Mouse (Mus musculus): Measurements from ENCODE around the gene Apoa2. TPM values are rescaled to one million over a fixed set of nuclear protein-coding genes. Genes with fewer than 3 reads are reported as not detected.
A peak's percentile ranks its signal among the peaks of the same experiment; 100 is the strongest.

The Apoa2 gene
- polyA plus RNA-seq, 1 experiment from 2014 or later: 3,578 TPM

DNA sequence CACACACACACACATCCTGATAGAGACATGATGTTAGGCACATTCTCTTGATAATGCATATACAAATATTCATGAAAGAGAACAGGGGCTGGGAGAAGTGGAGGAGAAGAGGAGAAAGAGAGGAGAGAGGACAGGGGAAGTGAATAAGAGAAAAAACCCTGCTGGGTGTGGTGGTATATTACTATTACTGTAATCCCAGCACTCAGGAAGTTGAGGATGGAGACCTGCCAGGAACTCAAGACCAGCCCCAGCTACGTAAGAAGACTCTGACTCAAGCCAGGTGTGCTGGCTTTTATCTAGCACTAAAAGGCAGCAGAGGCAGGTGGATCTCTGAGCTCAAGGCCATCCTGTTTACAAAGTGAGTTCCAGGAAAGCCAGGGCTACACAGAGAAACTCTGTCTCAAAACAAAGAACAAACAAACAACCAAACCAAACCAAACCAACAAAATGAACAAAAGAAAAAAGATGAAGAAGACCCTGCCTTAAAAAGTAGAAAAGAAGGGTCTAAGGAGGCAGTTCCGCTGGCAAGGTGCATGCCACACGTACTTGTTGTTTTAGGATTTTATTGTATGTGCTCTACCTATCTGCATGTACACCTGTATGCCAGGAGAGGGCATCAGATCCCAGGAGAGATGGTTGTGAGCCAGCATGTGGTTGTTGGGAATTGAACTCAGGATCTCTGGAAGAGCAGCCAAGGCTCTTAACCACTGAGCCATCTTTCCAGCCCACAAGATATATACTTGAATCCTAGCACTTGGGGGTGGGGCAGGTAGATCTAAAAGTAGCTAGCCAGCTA is 39.0 kb downstream of the Apoa2 start:
- 65% methylated on average over 3 of the region's 3 CpGs for WGBS (ENCODE audit: insufficient replicate concordance)
- H3K36me3 ChIP-seq: no peaks in the 10 kb centered on the region
- no peak overlapping the region for H3K4me2 ChIP-seq
- H3K4me1 ChIP-seq (replicated peaks): peaks cover 44% of the 10 kb centered on the region
- H3K27ac ChIP-seq: no peak overlapping the region
- DNase-seq: no peak
- no peak for ATAC-seq (ENCODE audit: low read depth)
- H3K9ac ChIP-seq: no peak overlapping the region
- H3K27me3 ChIP-seq: peaks cover 39% of the 10 kb centered on the region
- no peak overlapping the region for H3K4me3 ChIP-seq (replicated peaks)
- no peaks in the 10 kb centered on the region for H3K9me3 ChIP-seq (replicated peaks)

DNA sequence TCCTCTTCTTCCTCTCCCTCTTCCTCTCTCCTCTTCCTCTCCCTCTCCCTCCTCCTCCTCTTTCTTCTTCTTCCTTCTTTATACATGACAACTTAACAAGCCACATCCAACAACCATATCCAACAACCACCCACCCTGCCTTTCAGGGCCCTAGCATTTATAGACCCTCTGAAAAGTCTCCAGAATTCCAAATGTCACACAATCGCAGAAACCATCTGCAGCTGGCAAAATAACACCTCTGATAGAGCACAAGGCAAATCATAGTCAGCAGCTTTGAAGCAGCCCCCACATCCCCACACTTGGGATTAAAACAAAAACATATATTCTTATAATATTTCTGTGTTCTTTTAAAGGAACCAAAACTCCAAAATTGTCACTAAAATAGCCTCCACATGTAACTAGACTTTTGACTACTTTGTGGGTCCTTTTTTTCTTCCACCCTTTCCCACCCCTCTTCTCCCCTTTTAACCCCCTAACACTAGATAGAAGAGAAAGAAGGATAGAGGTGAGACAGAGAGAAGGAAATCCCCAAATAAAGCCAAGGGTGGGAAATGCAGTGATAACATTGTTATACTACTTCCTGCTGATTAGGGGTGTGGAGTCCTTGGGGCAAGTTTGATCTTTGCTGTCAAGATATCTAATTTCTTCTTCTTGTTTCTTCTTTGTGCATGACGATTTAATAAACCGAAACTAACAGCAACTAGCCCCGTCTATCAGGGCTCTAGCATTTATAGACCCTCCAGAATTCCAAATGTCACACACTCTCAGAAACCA is 41.3 kb downstream of the Apoa2 start:
- ATAC-seq (ENCODE audit: low read depth) (no peak), DNase-seq (no peak)
- Histone ChIP-seq H3K9me3 (replicated peaks) (no peaks in the 10 kb centered on the region), H3K36me3 (no peaks in the 10 kb centered on the region), H3K4me1 (replicated peaks) (peaks cover 43% of the 10 kb centered on the region), H3K4me2 (no peak overlapping the region), H3K27ac (no peak overlapping the region), H3K9ac (no peak overlapping the region), H3K27me3 (peaks cover 22% of the 10 kb centered on the region), H3K4me3 (replicated peaks) (no peak overlapping the region)
- WGBS (ENCODE audit: insufficient replicate concordance): 28% methylated on average over 4 of the region's 4 CpGs

DNA sequence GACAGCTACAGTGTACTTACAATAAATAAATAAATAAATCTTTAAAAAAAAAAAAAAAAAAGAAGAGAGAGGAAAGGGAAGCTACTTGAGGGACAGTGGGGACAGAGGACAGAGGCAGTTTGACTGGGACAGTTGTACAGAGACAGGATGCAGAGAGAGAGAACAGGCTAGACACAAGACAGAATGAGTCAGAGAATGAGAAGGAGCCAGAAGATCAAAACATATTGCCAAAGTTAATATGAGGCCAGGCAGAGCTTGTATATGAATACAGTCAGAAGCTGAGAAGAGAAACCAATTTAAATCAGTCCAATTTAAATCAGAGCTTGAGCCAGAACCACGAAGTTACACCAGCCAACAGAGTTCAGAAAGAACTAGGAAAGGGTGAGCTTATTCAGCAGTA is 43.5 kb downstream of the Apoa2 start:
- Histone ChIP-seq H3K36me3 (peaks cover 17% of the 10 kb centered on the region), H3K9me3 (replicated peaks) (no peaks in the 10 kb centered on the region), H3K9ac (no peak overlapping the region), H3K4me2 (no peak overlapping the region), H3K4me3 (replicated peaks) (no peak overlapping the region), H3K27me3 (peaks cover 4% of the 10 kb centered on the region; the same call in 1 of the 2 replicates), H3K4me1 (replicated peaks) (peaks cover 55% of the 10 kb centered on the region), H3K27ac (peak overlapping the region; percentile 18; the same call in 1 of the 2 replicates)
- no peak for ATAC-seq (ENCODE audit: low read depth)
- WGBS (ENCODE audit: insufficient replicate concordance): 39% methylated on average over 1 of the region's 1 CpGs
- DNase-seq: no peak

DNA sequence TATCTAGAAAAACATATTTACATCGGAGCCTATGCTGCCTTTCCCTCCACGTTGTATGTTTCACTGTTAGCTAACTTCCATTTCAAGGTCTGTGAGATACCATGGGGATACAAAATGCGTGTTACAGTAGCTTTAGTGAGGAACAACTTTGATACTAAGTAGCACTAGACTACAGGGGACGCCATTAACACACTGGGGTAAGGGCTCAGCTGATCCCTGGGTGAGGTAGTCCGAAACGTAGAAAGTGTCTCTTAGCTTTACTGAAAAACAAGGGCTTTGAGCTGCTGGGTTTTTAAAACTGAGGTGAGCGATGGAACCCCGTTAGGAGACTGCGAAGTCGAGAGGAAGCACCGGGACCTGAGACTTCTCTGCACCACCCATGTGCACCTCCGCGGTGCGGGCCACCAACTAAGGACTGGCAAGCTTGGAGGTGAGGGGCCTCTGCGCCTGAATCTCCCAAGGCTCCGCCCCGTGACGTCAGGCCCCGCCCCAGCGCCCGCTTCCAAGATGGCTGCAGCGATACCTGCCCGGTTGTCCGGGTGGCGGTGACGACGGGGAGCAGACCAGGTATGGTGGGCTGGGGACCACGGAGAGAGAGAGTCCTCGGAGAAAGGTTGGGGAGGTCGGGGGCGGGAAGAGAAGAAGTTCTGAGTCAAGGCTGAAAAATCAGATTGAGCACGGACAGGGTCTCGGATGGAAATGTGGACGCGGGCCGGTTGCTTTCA is 45.2 kb downstream of the Apoa2 start, which contains the start of gene B4galt3:
Gene B4galt3 (plus strand): TSS at position 481 of the 725 bp plus-strand sequence.
- DNase-seq (peak; percentile 93), ATAC-seq (ENCODE audit: low read depth) (peak; percentile 93)
- no peaks in the 10 kb centered on the region for H3K27me3 ChIP-seq
- H3K4me3 ChIP-seq (replicated peaks): peak within 1 kb of the TSS; percentile 85
- H3K4me2 ChIP-seq: peak within 1 kb of the TSS; percentile 88
- H3K27ac ChIP-seq: peak within 1 kb of the TSS; percentile 87
- H3K36me3 ChIP-seq: peaks cover 34% of the 10 kb centered on the region
- H3K9me3 ChIP-seq (replicated peaks): no peaks in the 10 kb centered on the region
- 4% methylated on average over 36 of the region's 36 CpGs for WGBS (ENCODE audit: insufficient replicate concordance)
- H3K4me1 ChIP-seq (replicated peaks): peaks cover 62% of the 10 kb centered on the region
- peak within 1 kb of the TSS; percentile 88 for H3K9ac ChIP-seq

DNA sequence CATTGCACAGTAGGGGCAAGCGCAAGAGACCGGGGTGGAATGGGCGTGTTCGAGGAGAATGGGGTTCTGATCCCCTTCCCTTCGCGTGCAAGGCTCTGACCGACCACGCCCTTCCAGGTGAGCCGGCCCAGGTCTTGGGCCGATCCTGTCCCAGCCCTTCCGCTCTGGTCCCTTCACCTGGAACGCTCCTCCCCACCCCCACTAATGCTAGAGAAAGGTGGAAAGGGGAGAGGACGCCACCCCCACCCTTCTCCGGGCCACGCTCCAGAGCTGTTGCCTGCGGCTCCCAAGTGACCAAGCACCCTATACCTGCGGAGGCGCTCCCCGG is 45.7 kb downstream of the Apoa2 start:
- H3K9me3 ChIP-seq (replicated peaks): no peaks in the 10 kb centered on the region
- H3K4me2 ChIP-seq: peak overlapping the region; percentile 88
- peak overlapping the region; percentile 85 for H3K4me3 ChIP-seq (replicated peaks)
- DNase-seq: no peak
- no peaks in the 10 kb centered on the region for H3K27me3 ChIP-seq
- H3K9ac ChIP-seq: peak overlapping the region; percentile 88
- H3K36me3 ChIP-seq: peaks cover 39% of the 10 kb centered on the region
- peaks cover 62% of the 10 kb centered on the region for H3K4me1 ChIP-seq (replicated peaks)
- WGBS (ENCODE audit: insufficient replicate concordance): under 1% methylated on average over 19 of the region's 19 CpGs
- peak; percentile 74 for ATAC-seq (ENCODE audit: low read depth)
- peak overlapping the region; percentile 87 for H3K27ac ChIP-seq

DNA sequence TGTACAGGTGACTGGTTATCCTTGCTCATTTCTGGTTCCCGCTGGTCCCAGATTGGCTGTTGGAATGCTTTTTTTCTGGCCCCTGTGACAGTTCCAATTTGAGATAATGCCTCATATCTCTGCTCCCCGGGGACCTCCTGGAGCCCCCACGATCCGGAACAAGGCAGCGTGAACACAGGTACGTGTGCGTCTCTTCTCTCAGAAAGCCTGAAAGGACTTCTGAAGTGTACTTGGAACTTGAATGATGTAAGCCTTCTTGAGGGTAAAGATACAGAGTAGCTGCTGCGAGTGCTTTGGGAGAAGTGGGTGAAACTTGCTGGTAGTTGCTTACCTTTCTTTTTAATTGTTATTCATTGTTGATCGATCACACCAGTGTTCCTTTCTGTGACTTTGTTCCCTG is 46.3 kb downstream of the Apoa2 start:
- Histone ChIP-seq H3K27me3 (no peaks in the 10 kb centered on the region), H3K4me3 (replicated peaks) (peak overlapping the region; percentile 85), H3K4me2 (peak overlapping the region; percentile 88), H3K36me3 (peaks cover 46% of the 10 kb centered on the region), H3K27ac (peak overlapping the region; percentile 87), H3K9me3 (replicated peaks) (no peaks in the 10 kb centered on the region), H3K9ac (peak overlapping the region; percentile 88), H3K4me1 (replicated peaks) (peaks cover 61% of the 10 kb centered on the region)
- DNase-seq (peak; percentile 45), ATAC-seq (ENCODE audit: low read depth) (no peak)
- WGBS (ENCODE audit: insufficient replicate concordance): 23% methylated on average over 9 of the region's 9 CpGs

DNA sequence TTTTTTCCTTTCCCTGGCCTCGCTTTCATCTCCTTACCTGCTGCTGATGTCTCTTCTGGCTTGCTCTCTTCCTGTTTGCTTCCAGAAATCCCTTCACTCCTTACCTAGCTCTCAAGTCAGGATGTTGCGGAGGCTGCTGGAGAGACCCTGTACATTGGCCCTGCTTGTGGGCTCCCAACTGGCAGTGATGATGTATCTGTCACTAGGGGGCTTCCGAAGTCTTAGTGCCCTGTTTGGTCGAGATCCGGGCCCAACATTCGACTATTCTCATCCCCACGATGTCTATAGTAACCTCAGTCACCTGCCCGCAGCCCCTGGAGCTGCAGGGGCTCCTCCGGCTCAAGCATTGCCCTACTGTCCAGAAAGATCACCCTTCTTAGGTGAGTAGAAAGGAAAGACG is 46.8 kb downstream of the Apoa2 start:
- DNase-seq (no peak), ATAC-seq (ENCODE audit: low read depth) (no peak)
- H3K27ac ChIP-seq: peak overlapping the region; percentile 87
- H3K36me3 ChIP-seq: peaks cover 50% of the 10 kb centered on the region
- H3K9ac ChIP-seq: peak overlapping the region; percentile 88
- no peaks in the 10 kb centered on the region for H3K9me3 ChIP-seq (replicated peaks)
- no peaks in the 10 kb centered on the region for H3K27me3 ChIP-seq
- peaks cover 60% of the 10 kb centered on the region for H3K4me1 ChIP-seq (replicated peaks)
- H3K4me3 ChIP-seq (replicated peaks): peak overlapping the region; percentile 85
- H3K4me2 ChIP-seq: peak overlapping the region; percentile 88
- WGBS (ENCODE audit: insufficient replicate concordance): 54% methylated on average over 10 of the region's 10 CpGs

DNA sequence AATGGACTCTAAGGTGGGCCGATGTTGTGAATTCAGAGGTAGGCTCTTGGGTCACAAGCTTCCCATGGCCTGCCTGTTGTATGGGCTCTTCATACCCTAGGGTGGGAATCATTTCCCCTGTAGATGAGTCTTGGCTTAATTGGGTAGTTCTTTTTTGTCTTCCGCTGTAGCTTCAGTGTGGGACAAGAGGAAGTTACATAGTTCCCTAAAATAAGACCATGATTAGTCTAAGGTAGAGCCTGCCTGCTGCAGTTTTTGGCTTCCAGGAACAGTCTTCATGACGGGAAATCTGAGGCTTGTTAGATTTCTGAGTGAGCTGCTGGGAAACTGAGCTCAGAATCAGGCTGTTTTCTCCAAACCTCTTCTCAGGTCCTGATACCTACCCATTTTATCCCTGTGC is 47.2 kb downstream of the Apoa2 start:
- peak overlapping the region; percentile 88 for H3K9ac ChIP-seq
- H3K27me3 ChIP-seq: no peaks in the 10 kb centered on the region
- 63% methylated on average over 3 of the region's 3 CpGs for WGBS (ENCODE audit: insufficient replicate concordance)
- H3K4me3 ChIP-seq (replicated peaks): peak overlapping the region; percentile 85
- peaks cover 55% of the 10 kb centered on the region for H3K36me3 ChIP-seq
- H3K27ac ChIP-seq: peak overlapping the region; percentile 87
- DNase-seq (no peak), ATAC-seq (ENCODE audit: low read depth) (no peak)
- peaks cover 64% of the 10 kb centered on the region for H3K4me1 ChIP-seq (replicated peaks)
- H3K4me2 ChIP-seq: peak overlapping the region; percentile 88
- H3K9me3 ChIP-seq (replicated peaks): no peaks in the 10 kb centered on the region

DNA sequence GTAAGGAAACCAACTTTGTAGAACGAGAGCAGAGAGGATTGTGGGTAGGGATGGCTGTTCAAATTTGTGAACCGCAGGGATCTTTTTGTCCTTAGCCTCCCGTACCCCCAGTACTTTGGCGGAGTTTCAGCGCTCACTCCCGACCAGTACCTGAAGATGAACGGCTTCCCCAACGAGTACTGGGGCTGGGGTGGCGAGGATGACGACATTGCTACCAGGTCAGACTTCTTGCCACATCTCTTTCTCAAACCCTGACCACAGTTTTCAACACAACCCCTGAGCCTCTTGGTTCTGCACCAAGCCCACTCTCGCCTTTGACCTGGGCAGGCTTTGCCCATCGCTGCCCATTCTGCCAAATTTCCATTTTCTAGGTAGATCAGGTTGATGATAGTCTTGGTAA is 49.3 kb downstream of the Apoa2 start:
- 90% methylated on average over 12 of the region's 12 CpGs for WGBS (ENCODE audit: insufficient replicate concordance)
- H3K36me3 ChIP-seq: peaks cover 76% of the 10 kb centered on the region
- no peak overlapping the region for H3K4me3 ChIP-seq (replicated peaks)
- no peaks in the 10 kb centered on the region for H3K9me3 ChIP-seq (replicated peaks)
- H3K4me1 ChIP-seq (replicated peaks): peaks cover 78% of the 10 kb centered on the region
- ATAC-seq (ENCODE audit: low read depth) (no peak), DNase-seq (no peak)
- peak overlapping the region; percentile 50; the same call in 1 of the 2 replicates for H3K27ac ChIP-seq
- H3K9ac ChIP-seq: no peak overlapping the region
- no peak overlapping the region for H3K4me2 ChIP-seq
- H3K27me3 ChIP-seq: no peaks in the 10 kb centered on the region

DNA sequence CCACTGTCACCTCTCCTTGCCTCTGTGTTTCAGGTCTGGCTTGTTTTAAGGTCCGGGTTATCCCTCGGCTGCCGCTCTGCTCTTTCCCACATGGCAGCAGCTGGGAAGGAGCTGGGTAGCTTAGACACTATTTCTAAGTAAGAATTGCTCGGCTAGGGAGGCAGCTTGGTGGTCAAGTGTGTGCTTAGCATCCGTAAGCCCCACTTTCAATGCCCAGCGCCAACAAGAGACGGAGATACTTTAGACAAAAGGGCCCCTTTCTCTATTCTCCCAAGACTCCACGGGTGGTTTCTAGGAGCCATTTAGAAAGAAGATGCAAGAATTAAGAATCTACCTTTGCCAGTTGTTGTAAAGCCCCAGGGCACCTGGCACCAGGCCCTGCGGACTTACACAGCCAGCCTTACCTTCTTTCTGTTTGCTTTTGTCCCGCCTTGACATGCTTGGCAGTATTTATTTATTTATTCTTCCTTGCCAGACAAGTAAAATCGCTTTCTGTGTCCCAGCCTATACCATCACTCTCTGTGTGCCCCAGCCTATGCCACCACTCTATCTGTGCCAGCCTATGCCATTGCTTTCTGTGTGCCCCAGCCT is 50.4 kb downstream of the Apoa2 start:
- Histone ChIP-seq H3K27ac (peak overlapping the region; percentile 50; the same call in 1 of the 2 replicates), H3K4me1 (replicated peaks) (peaks cover 79% of the 10 kb centered on the region), H3K4me3 (replicated peaks) (no peak overlapping the region), H3K9ac (no peak overlapping the region), H3K36me3 (peaks cover 83% of the 10 kb centered on the region), H3K27me3 (no peaks in the 10 kb centered on the region), H3K9me3 (replicated peaks) (no peaks in the 10 kb centered on the region), H3K4me2 (no peak overlapping the region)
- no peak for ATAC-seq (ENCODE audit: low read depth)
- DNase-seq: no peak
- WGBS (ENCODE audit: insufficient replicate concordance): 92% methylated on average over 11 of the region's 11 CpGs
